Mouse (Mus musculus) bone marrow, adult 2 months (tissue): Measurements from ENCODE around the gene Rhbdl2. TPM values are rescaled to one million over a fixed set of nuclear protein-coding genes. Genes with fewer than 3 reads are reported as not detected.

Source experiments
- H3K27ac ChIP-seq: fragments of 200-500 bp; 2 replicates; pipeline ENCODE4 v1.5.1; 2012; ENCODE audit warnings: low read depth, mild to moderate bottlenecking, control low read depth, inconsistent platforms, low read length; ENCODE audit not compliant: control insufficient read depth, poor library complexity, insufficient read depth
- H3K4me1 ChIP-seq: fragments of 200-500 bp; 2 replicates; pipeline ENCODE4 v1.6.1; 2011; ENCODE audit warnings: low read length; ENCODE audit not compliant: control insufficient read depth, insufficient read depth
- H3K4me3 ChIP-seq: fragments of 200-500 bp; replicated peaks from 2 replicates; pipeline ENCODE3; 2011; ENCODE audit warnings: mild to moderate bottlenecking, low read depth, low read length, control low read depth; ENCODE audit not compliant: control insufficient read depth
- CTCF ChIP-seq: fragments of 200-500 bp; IDR thresholded peaks from 2 replicates; pipeline ENCODE4 v1.5.1; 2011; ENCODE audit warnings: low read length, control low read depth; ENCODE audit not compliant: control insufficient read depth, insufficient read depth
- POLR2A ChIP-seq: fragments of 200-500 bp; IDR thresholded peaks from 2 replicates; pipeline ENCODE4 v1.6.1; 2011; ENCODE audit warnings: low read depth, mild to moderate bottlenecking, control low read depth, low read length, borderline replicate concordance; ENCODE audit not compliant: control insufficient read depth
- WGBS: fragments of 180-500 bp; shearing (Covaris S2); methylation state at CpG from one replicate; pipeline ENCODE4 v1.1.7; 2018; 5-methylcytosine and 5-hydroxymethylcytosine counted together
- polyA plus RNA-seq: library from polyadenylated mRNA; stranded (reverse); fragments of >200 nt; gene quantifications from 2 replicates; pipeline ENCODE4 v1.2.4, GENCODE M21; 2011; ENCODE audit warnings: low replicate concordance; ENCODE audit not compliant: missing spikeins, insufficient read depth, insufficient read length

Gene Rhbdl2
- polyA plus RNA-seq, 1 experiment: not detected

GRCm38 (mm10) chr4:123856888-123857287 is 69.2 kb downstream of the Rhbdl2 start:
- TF ChIP-seq POLR2A (no peak), CTCF (no peak)
- Histone ChIP-seq H3K4me3 (no peak overlapping the region), H3K27ac (no peak overlapping the region), H3K4me1 (no peaks in the 10 kb centered on the region)
- WGBS: 64% methylated on average over 4 of the region's 4 CpGs

- 75% methylated on average over 7 of the region's 7 CpGs for WGBS
- H3K4me1 ChIP-seq: no peaks in the 10 kb centered on the region
- H3K4me3 ChIP-seq: no peak overlapping the region
- no peak for TF ChIP-seq CTCF
- no peak for TF ChIP-seq POLR2A
- no peak overlapping the region for H3K27ac ChIP-seq
These were observed 70.4 kb downstream of the Rhbdl2 start for GRCm38 (mm10) chr4:123858090-123858489.

GRCm38 (mm10) chr4:123859379-123859778 is 71.7 kb downstream of the Rhbdl2 start, which contains the start of gene 4933427I04Rik:
Gene 4933427I04Rik, plus strand, starts transcription at chr4:123859679.
- TF ChIP-seq POLR2A (no peak), CTCF (no peak)
- H3K27ac ChIP-seq: no peak within 1 kb of the TSS
- H3K4me1 ChIP-seq: no peaks in the 10 kb centered on the region
- no peak within 1 kb of the TSS for H3K4me3 ChIP-seq
- WGBS: 71% methylated on average over 3 of the region's 3 CpGs

- TF ChIP-seq CTCF (no peak), POLR2A (no peak)
- Histone ChIP-seq H3K27ac (no peak overlapping the region), H3K4me3 (no peak overlapping the region), H3K4me1 (no peaks in the 10 kb centered on the region)
- WGBS: 50% methylated on average over 2 of the region's 2 CpGs
These were observed 72.1 kb downstream of the Rhbdl2 start for GRCm38 (mm10) chr4:123859803-123860202.

GRCm38 (mm10) chr4:123860621-123861020 is 72.9 kb downstream of the Rhbdl2 start:
- Histone ChIP-seq H3K4me3 (no peak overlapping the region), H3K4me1 (no peaks in the 10 kb centered on the region), H3K27ac (no peak overlapping the region)
- TF ChIP-seq CTCF (no peak), POLR2A (no peak)
- whole genome bisulfite sequencing: 72% methylated on average over 5 of the region's 5 CpGs

Other genes with a start within 250 kb of the Rhbdl2 start
- 64.6 and 124 TPM in 2 replicates for gene Macf1, start 103.5 kb upstream of the Rhbdl2 start, polyA plus RNA-seq
- gene Ndufs5, start 69.7 kb upstream of the Rhbdl2 start, polyA plus RNA-seq: 79.0 and 95.2 TPM in 2 replicates
- gene Akirin1, start 37.5 kb upstream of the Rhbdl2 start, polyA plus RNA-seq: 11.8 and 13.1 TPM in 2 replicates
- not detected in 2 replicates for gene 4933427I04Rik, start 71.8 kb downstream of the Rhbdl2 start, polyA plus RNA-seq
- 12.9 and 35.6 TPM in 2 replicates for gene Mycbp, start 117.0 kb downstream of the Rhbdl2 start, polyA plus RNA-seq
- 14.7 and 31.2 TPM in 2 replicates for gene Rragc, start 129.6 kb downstream of the Rhbdl2 start, polyA plus RNA-seq
- not detected in 2 replicates for gene 4930535I16Rik, start 130.1 kb downstream of the Rhbdl2 start, polyA plus RNA-seq